Mouse (Mus musculus) testis, adult 2 months (tissue): ENCODE measurements around the gene Rbm24. TPM values are rescaled to one million over a fixed set of nuclear protein-coding genes. Genes with fewer than 3 reads are reported as not detected.

Experiments
- H3K27ac ChIP-seq: fragments of 200-500 bp; 2 replicates; pipeline ENCODE4 v1.5.1; 2012; ENCODE audit warnings: low read depth, low read length; ENCODE audit not compliant: control insufficient read depth, insufficient read depth
- H3K27me3 ChIP-seq: fragments of 200-500 bp; 2 replicates; pipeline ENCODE4 v1.6.1; 2012; ENCODE audit warnings: mild to moderate bottlenecking, low read length, moderate library complexity; ENCODE audit not compliant: control insufficient read depth, insufficient read depth
- H3K36me3 ChIP-seq: fragments of 200-500 bp; 2 replicates; pipeline ENCODE4 v1.6.1; 2012; ENCODE audit warnings: mild to moderate bottlenecking, low read length; ENCODE audit not compliant: control insufficient read depth, insufficient read depth
- H3K4me1 ChIP-seq: fragments of 200-500 bp; 2 replicates; pipeline ENCODE4 v1.6.1; 2012; ENCODE audit warnings: low read length; ENCODE audit not compliant: control insufficient read depth, insufficient read depth
- H3K4me3 ChIP-seq: fragments of 200-500 bp; 2 replicates; pipeline ENCODE4 v1.5.1; 2012; ENCODE audit warnings: low read depth, mild to moderate bottlenecking, low read length, moderate library complexity, mixed read lengths; ENCODE audit not compliant: control insufficient read depth
- CTCF ChIP-seq: fragments of 200-500 bp; IDR thresholded peaks from 2 replicates; pipeline ENCODE4 v1.5.1; 2012; ENCODE audit warnings: low read depth, mild to moderate bottlenecking, inconsistent platforms, low read length, moderate library complexity; ENCODE audit not compliant: control insufficient read depth, insufficient read depth, insufficient replicate concordance
- POLR2A ChIP-seq: fragments of 200-500 bp; IDR thresholded peaks from 2 replicates; pipeline ENCODE4 v1.6.1; 2012; ENCODE audit warnings: low read depth, mild to moderate bottlenecking, inconsistent platforms, low read length, moderate library complexity; ENCODE audit not compliant: control insufficient read depth
- polyA plus RNA-seq: library from polyadenylated mRNA; depleted of rRNA; stranded (reverse); fragments of >200 nt; gene quantifications from 2 replicates; pipeline ENCODE4 v1.2.3, GENCODE M21; 2012

Rbm24 gene
- polyA plus RNA-seq, 1 experiment = 0.52 TPM

- no peaks in the 10 kb centered on the region; the same call in 1 of the 2 replicates for H3K4me1 ChIP-seq
- H3K36me3 ChIP-seq = no peaks in the 10 kb centered on the region
- no peak overlapping the region for H3K4me3 ChIP-seq
- no peaks in the 10 kb centered on the region for H3K27me3 ChIP-seq
- TF ChIP-seq CTCF = no peak
- no peak for TF ChIP-seq POLR2A
- no peak overlapping the region for H3K27ac ChIP-seq
Observed at GRCm38 (mm10) chr13:46433880-46434560, 15.8 kb downstream of the Rbm24 start.

- Histone ChIP-seq H3K27me3 (no peaks in the 10 kb centered on the region), H3K4me1 (no peaks in the 10 kb centered on the region), H3K27ac (no peak overlapping the region), H3K4me3 (no peak overlapping the region), H3K36me3 (no peaks in the 10 kb centered on the region)
- no peak for TF ChIP-seq CTCF
- TF ChIP-seq POLR2A = no peak
Observed at GRCm38 (mm10) chr13:46438960-46439359, 20.7 kb downstream of the Rbm24 start.

DNA sequence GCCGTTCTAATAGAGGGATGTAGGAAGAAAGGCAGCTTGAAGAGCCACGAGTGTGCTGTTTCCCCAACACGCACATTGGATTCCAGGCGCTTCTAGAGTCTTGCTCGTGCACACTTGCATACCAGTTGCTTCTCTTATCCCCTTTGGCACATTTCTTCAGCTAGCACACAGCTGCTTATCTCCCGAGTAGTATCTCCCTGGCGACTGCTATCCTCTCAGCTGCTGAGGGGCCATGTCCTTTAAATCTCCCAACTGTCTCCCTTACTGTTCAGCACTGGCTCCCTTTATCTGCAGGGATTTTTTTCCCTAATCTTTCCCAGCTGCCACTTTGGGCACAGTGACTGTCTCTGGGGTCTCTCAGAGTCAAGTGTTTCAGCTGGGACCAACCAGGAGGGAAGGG lies 25.8 kb downstream of the Rbm24 start:
- H3K4me1 ChIP-seq = no peaks in the 10 kb centered on the region
- H3K36me3 ChIP-seq = no peaks in the 10 kb centered on the region
- H3K27me3 ChIP-seq = no peaks in the 10 kb centered on the region
- H3K4me3 ChIP-seq = no peak overlapping the region
- TF ChIP-seq CTCF = no peak
- no peak for TF ChIP-seq POLR2A
- no peak overlapping the region for H3K27ac ChIP-seq

- no peak overlapping the region; the same call in 1 of the 2 replicates for H3K4me3 ChIP-seq
- H3K27ac ChIP-seq = no peak overlapping the region
- H3K4me1 ChIP-seq = no peaks in the 10 kb centered on the region
- no peaks in the 10 kb centered on the region for H3K27me3 ChIP-seq
- H3K36me3 ChIP-seq = no peaks in the 10 kb centered on the region
- TF ChIP-seq POLR2A (no peak), CTCF (no peak)
Observed at GRCm38 (mm10) chr13:46446062-46446461, 27.8 kb downstream of the Rbm24 start.

GRCm38 (mm10) chr13:46448276-46448675 lies 30.0 kb downstream of the Rbm24 start:
- H3K27ac ChIP-seq = no peak overlapping the region
- TF ChIP-seq POLR2A = no peak
- no peak for TF ChIP-seq CTCF
- no peaks in the 10 kb centered on the region for H3K4me1 ChIP-seq
- no peak overlapping the region for H3K4me3 ChIP-seq
- H3K27me3 ChIP-seq = no peaks in the 10 kb centered on the region
- no peaks in the 10 kb centered on the region for H3K36me3 ChIP-seq

DNA sequence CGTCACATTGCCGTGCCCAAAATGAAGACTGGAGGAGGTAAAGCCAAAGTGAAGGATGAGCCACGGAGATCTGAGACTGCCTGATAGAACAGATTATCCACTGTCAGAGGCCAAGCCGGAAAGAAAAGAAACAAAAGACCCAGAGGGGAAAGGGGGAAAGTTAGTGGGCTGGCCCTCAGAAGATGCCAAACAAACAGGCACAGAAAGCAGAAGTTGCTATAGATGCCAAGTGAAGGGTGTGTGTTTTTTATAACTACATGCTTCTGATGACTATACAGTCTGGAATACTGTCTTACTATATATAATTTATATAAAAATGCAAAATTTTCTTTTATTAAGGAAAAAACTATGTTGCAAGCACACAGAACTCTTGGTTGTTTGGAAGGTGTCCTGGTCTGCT lies 31.7 kb downstream of the Rbm24 start:
- Histone ChIP-seq H3K36me3 (no peaks in the 10 kb centered on the region), H3K4me1 (no peaks in the 10 kb centered on the region), H3K27ac (no peak overlapping the region), H3K4me3 (no peak overlapping the region), H3K27me3 (no peaks in the 10 kb centered on the region)
- TF ChIP-seq POLR2A (no peak), CTCF (no peak)

- TF ChIP-seq CTCF = no peak
- no peak for TF ChIP-seq POLR2A
- Histone ChIP-seq H3K27ac (no peak overlapping the region), H3K4me3 (no peak overlapping the region), H3K27me3 (no peaks in the 10 kb centered on the region), H3K36me3 (no peaks in the 10 kb centered on the region), H3K4me1 (no peaks in the 10 kb centered on the region)
Observed at GRCm38 (mm10) chr13:46450623-46451022, 32.4 kb downstream of the Rbm24 start.
